Mouse (Mus musculus) adrenal gland, adult (tissue): ENCODE results near the gene Gadd45g.
"Not testable (repeated sequence)": the region's sequence is repeated elsewhere in the genome, so short reads cannot be mapped to it uniquely, and the experiment has no call there.

ENCODE experiments used
- DNase-seq, 2 experiments: peaks; one replicate each; pipeline ENCODE4 v3.0.0; 2022 to 2023; ENCODE audit warnings: low spot score in 1 of 2; ENCODE audit not compliant: inconsistent age in 2 of 2

Gadd45g gene

DNA sequence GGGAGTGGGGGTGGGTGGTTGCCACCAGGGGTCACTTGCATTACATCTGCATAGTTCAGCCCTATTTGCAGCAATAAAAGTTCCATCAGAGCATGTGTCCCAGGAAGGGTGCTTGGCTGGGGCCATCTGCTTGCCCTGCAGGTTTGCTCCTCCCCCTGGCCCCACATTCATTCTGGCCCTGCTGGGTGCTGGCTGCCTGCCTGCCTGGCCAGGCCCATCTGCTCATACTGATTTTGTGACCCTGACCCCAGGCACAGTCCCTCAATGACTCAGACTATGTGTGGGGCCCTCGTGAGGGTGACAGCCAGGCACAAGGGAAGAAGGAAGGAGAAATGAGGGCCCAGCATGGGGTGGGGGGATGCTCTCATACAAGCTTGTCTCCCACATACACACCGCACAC lies 12.9 kb upstream of the Gadd45g start:
- peak; percentile 89 to 94 for DNase-seq

DNA sequence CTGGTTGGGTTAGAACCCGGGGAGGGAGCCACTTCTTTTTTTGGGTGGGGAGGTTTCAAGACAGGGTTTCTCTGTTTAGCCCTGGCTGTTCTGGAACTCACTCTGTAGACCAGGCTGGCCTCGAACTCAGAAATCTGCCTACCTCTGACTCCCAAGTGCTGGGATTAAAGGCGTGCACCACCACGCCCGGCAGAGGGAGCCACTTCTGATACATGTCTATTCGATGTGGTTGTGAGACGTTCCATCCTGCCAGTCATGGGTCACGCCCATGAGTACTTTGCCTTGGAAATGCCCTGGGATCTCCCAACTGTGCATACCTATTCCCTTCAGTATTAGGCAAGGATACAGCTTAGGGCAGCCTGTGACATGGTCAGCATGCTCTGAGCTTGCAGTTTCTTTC lies 12.5 kb upstream of the Gadd45g start:
- DNase-seq: not testable (repeated sequence)

DNA sequence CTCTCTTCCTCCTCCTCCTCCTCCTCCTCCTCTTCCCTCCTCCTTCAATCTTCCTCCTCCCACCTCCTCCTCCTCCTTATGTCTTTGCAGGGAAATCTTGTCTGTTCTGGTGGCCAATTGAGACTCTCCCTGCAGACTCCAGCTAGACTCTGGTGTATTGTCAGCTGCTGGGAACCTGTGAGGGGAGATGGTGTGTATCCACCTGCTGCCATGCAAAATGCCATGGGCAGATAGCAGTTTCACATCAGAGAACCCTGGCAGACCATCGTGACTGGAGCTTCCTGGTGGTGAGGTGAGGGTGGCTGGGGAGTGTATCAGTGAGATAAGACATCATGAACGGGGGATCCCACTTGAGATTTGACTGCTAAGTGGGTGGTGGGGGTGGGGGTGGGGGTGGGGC lies 12.0 kb upstream of the Gadd45g start:
- DNase-seq: peak in 1 of 2 experiments; percentile 25

- DNase-seq: peak in 1 of 2 experiments; percentile 24
These were observed 11.3 kb upstream of the Gadd45g start for GRCm38 (mm10) chr13:51835208-51835607.

- no peak for DNase-seq
These were observed 9.1 kb upstream of the Gadd45g start for GRCm38 (mm10) chr13:51837402-51837801.

DNA sequence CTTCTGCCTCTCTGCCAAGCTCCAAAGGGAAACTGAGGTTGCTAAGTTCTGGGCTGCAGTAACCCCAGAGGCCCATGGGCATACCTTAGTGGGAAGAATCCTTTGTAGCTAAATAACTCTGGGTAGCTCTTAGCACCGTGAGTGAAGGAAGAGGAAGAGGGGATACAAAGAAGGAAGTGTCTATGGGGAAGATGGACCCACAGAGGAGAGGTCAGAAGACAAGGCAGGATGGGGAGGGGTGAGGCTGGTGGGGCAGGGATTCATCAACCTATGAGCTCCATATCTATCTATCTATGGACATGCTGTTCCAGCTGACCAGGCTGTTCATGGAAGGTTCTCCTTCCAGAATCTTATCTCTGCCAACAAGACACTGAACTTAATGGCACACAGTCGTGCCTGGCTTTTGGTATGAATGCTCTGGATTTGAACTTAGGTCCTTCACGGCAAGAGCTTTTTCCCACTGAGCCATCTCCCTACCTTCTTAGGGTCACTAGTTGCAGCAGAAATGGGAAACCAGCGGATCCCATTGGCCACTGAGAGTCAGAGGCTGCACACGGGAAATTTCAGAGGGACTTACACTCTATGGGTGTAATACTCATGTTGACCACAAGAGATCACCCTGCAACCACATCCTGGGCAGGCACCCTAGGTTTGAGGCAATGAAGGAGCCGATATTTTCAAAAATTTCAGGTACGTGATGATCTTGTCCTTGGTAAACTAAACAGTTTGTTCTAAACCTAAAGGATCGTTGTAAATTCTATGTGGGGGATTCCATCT lies 7.0 kb upstream of the Gadd45g start:
- peak in 1 of 2 experiments; percentile 77 for DNase-seq

DNA sequence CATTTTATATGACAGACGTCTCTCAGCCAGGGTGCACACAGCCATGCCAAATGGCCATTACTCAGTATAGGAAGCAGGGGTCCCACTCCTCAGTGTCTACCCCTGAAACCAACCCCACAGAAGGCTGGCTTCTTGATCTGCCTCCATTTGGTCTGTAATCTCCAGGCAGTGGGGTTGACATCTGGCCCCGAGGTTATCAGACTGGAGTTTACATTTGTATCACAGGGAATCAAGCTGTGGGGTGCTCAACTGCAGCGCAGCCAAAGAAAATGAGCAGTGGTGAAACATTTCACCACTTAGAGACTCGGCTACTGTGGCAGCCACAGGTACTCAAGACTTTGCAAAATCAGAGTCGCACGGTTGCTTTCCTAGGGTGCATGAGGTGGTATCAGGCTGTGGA lies 5.8 kb upstream of the Gadd45g start:
- no peak for DNase-seq

- no peak for DNase-seq
These were observed 4.8 kb upstream of the Gadd45g start for GRCm38 (mm10) chr13:51841541-51842115.

- DNase-seq: no peak
These were observed 4.3 kb upstream of the Gadd45g start for GRCm38 (mm10) chr13:51842191-51842590.

DNA sequence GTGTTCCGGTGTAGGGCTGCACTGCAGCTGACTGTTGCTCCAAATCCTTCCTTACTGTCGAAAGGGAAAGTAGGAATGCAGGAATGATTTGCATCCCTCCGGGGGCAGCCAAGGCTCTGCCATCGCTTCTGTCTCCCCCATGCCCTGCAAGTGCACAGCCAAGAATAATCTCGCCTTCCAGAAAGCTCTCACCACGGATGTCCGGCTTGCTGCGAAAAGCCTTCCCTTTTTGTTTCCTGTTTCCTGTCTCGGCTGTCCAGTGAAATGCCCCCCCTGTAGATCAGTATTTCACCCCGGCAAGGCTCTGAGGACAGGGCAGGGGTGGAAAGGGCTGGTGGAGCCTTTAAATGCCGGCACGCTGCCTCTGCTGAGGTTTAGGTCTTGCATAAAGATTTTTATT lies 3.7 kb upstream of the Gadd45g start:
- DNase-seq: peak in 1 of 2 experiments; percentile 45

DNA sequence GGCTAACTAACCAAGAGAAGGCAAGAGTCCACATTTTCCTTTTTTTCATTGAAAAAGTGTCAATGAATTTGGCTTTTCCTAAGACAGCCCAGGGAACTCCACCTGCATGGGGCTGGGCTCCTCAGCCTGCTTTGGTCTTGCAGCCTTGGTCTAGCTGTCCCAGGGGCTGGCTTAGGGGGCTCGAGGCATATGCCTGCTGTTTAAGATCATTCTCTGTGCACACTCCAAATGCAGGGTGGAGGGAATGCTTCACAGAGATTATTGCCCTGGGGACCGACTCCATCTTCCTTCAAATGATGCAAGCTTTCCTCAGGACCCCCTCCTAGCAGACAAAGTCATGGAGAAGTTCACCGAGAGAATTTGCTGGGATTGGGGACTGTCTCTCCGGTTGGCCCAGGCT lies 3.2 kb upstream of the Gadd45g start:
- no peak for DNase-seq

DNA sequence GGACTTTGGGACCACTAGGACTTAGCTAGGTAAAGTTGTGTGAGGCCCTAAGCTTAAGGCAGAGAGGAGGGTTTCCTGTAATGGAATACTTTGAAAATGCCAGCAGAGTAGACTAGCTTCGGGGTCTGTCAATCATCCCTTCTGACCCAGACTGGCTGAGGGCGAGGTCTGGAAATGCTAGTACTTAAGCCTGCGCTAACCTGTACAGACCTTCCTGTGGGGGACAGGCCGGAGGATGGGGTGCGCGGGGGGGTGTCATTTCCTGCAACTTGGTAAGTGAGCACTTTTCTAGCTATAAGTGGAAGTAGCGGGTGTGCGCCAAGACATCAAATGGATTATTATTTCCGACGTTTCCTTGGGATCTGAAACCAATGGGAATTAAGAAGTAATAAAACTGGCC lies 2.4 kb upstream of the Gadd45g start:
- no peak for DNase-seq

GRCm38 (mm10) chr13:51844661-51845060 lies 1.8 kb upstream of the Gadd45g start:
- DNase-seq: peak; percentile 76 to 90

DNA sequence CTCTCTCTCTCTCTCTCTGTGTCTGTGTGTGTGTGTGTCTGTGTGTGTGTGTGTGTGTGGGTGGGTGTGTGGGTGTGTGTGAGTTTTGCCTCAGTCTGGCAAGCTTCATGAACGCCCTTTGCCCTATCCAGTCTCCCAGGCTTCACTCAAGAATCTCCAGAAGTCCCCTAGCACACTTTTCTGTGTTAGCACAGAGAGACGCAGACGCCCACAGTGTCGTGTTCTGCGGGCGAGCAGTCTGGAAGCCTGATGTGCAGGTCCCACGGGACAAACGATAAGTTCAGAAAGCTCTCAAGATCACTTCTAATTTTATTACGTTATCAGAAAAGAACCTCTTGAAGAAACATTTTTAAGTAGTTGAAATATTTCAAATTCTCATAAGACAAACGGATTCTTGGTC lies 1.4 kb upstream of the Gadd45g start:
- DNase-seq: peak in 1 of 2 experiments; percentile 44

- DNase-seq: peak; percentile 90 to 95
These were observed 787 bp upstream of the Gadd45g start for GRCm38 (mm10) chr13:51845591-51846191.

DNA sequence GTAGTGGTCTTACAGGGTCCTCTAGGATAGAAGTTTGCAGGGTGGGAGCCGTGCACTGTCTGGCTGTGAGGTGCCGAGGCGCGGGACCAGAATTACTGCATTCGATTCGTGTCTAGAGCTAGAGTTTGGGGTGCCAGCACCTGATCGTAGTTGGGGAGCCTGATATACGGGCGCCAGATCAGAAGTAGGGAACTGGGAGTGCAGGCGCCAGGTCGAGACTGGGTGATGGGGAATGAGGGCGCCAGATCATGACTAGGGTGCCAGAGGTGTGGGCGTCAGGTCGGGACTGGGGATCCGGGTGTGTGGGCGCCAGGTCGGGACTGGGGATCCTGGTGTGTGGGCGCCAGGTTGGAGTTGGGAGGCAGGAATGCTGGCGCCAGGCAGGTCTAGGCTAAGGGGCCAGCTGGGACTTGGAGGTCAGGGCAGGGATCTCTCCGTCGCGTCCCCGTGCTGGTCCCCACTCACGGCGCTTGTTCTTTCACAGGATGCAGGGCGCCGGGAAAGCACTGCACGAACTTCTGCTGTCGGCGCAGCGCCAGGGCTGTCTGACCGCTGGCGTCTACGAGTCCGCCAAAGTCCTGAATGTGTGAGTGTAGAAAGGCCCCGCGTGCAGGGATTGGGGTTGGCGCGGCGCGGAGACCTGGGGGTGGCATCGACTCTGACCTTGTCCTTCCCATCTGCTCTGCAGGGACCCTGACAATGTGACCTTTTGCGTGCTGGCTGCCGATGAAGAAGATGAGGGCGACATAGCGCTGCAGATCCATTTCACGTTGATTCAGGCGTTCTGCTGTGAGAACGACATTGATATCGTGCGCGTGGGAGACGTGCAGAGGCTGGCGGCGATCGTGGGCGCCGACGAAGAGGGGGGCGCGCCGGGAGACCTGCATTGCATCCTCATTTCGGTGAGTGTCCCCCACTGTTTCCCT lies 653 bp downstream of the Gadd45g start:
- DNase-seq: peak; percentile 85 to 94

DNA sequence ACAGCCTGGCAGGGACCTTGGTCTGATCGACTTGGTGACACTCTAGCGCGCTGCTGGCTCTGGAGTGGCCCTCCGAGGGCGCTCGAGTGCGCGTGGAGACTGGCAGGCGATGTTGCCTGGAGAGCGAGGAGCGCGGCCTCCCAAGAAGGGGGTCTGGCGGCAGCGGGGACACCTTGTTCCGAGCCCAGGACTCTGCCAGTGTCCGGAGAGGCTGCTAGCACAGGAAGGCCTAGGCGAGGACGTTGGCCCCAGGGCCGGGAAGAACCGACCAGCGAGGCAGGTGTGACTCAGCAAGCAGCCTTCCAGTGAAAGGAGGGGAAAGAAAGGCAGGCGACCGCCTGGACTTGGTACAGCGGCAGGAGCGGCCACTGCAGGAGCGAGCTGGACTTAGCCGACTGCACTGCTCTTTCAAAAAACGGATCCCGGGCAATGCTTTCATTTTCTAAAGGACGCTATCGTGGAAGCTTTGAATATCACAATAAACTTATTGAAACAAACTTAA lies 1.6 kb downstream of the Gadd45g start:
- DNase-seq: peak; percentile 89 to 94

- DNase-seq: peak; percentile 61 to 90
These were observed 2.2 kb downstream of the Gadd45g start for GRCm38 (mm10) chr13:51848481-51849240.

- peak in 1 of 2 experiments; percentile 64 for DNase-seq
These were observed 3.0 kb downstream of the Gadd45g start for GRCm38 (mm10) chr13:51849241-51850033.
